Mouse (Mus musculus): ENCODE data around the gene Cd47. TPM values are rescaled to one million over a fixed set of nuclear protein-coding genes. Genes with fewer than 3 reads are reported as not detected.

Cd47 gene
- total RNA-seq, 2 experiments from 2014 or later: 230 to 245 TPM

GRCm38 (mm10) chr16:49905041-49905440 is 104.7 kb downstream of the Cd47 start:
- DNase-seq (ENCODE audit: low spot score in 2 of 2): no peak

- DNase-seq (ENCODE audit: low spot score in 2 of 2): no peak
Observed at GRCm38 (mm10) chr16:49905601-49906001, 105.3 kb downstream of the Cd47 start.

GRCm38 (mm10) chr16:49906066-49906465 is 105.7 kb downstream of the Cd47 start:
- DNase-seq (ENCODE audit: low spot score in 2 of 2): no peak

GRCm38 (mm10) chr16:49906940-49907339 is 106.6 kb downstream of the Cd47 start:
- no peak for DNase-seq (ENCODE audit: low spot score in 2 of 2)

- no peak for DNase-seq (ENCODE audit: low spot score in 2 of 2)
Observed at GRCm38 (mm10) chr16:49907356-49907755, 107.0 kb downstream of the Cd47 start.

- DNase-seq (ENCODE audit: low spot score in 2 of 2): peak in 1 of 2 experiments; percentile 64
Observed at GRCm38 (mm10) chr16:49909536-49909935, 109.2 kb downstream of the Cd47 start.

- DNase-seq (ENCODE audit: low spot score in 2 of 2): no peak
Observed at GRCm38 (mm10) chr16:49914094-49914493, 113.8 kb downstream of the Cd47 start.

- no peak for DNase-seq (ENCODE audit: low spot score in 2 of 2)
Observed at GRCm38 (mm10) chr16:49915532-49916476, 115.5 kb downstream of the Cd47 start.

GRCm38 (mm10) chr16:49920191-49920590 is 119.9 kb downstream of the Cd47 start:
- no peak for DNase-seq (ENCODE audit: low spot score in 2 of 2)

GRCm38 (mm10) chr16:49921677-49922076 is 121.3 kb downstream of the Cd47 start:
- no peak for DNase-seq (ENCODE audit: low spot score in 2 of 2)

- DNase-seq (ENCODE audit: low spot score in 2 of 2): no peak
Observed at GRCm38 (mm10) chr16:49922098-49922497, 121.8 kb downstream of the Cd47 start.

GRCm38 (mm10) chr16:49923720-49924119 is 123.4 kb downstream of the Cd47 start:
- DNase-seq (ENCODE audit: low spot score in 2 of 2): no peak

GRCm38 (mm10) chr16:49924941-49925340 is 124.6 kb downstream of the Cd47 start:
- DNase-seq (ENCODE audit: low spot score in 2 of 2): no peak

GRCm38 (mm10) chr16:49933274-49933673 is 132.9 kb downstream of the Cd47 start:
- DNase-seq (ENCODE audit: low spot score in 2 of 2): no peak

GRCm38 (mm10) chr16:49936008-49936443 is 135.7 kb downstream of the Cd47 start:
- DNase-seq (ENCODE audit: low spot score in 2 of 2): no peak

- no peak for DNase-seq (ENCODE audit: low spot score in 2 of 2)
Observed at GRCm38 (mm10) chr16:49936793-49937192, 136.5 kb downstream of the Cd47 start.

- no peak for DNase-seq (ENCODE audit: low spot score in 2 of 2)
Observed at GRCm38 (mm10) chr16:49937218-49938165, 137.2 kb downstream of the Cd47 start.

- no peak for DNase-seq (ENCODE audit: low spot score in 2 of 2)
Observed at GRCm38 (mm10) chr16:49938483-49939301, 138.4 kb downstream of the Cd47 start.

- no peak for DNase-seq (ENCODE audit: low spot score in 2 of 2)
Observed at GRCm38 (mm10) chr16:49939376-49939775, 139.0 kb downstream of the Cd47 start.

GRCm38 (mm10) chr16:49940473-49940872 is 140.1 kb downstream of the Cd47 start:
- DNase-seq (ENCODE audit: low spot score in 2 of 2): no peak

GRCm38 (mm10) chr16:49941031-49941430 is 140.7 kb downstream of the Cd47 start:
- no peak for DNase-seq (ENCODE audit: low spot score in 2 of 2)
